Mouse (Mus musculus): ENCODE data around the gene Gpha2.

The Gpha2 gene

GRCm38 (mm10) chr19:6226135-6226534, at the start of gene Gpha2:
Gpha2 (plus strand) TSS chr19:6226380.
- DNase-seq: peak in 1 of 2 experiments; percentile 14

GRCm38 (mm10) chr19:6178775-6179174, 47.4 kb upstream of the Gpha2 start:
- DNase-seq: no peak

- no peak for DNase-seq
These were observed 44.6 kb upstream of the Gpha2 start for GRCm38 (mm10) chr19:6181629-6182028.

- DNase-seq: peak; percentile 78 to 79
These were observed 43.6 kb upstream of the Gpha2 start for GRCm38 (mm10) chr19:6182534-6182933.

GRCm38 (mm10) chr19:6184131-6184530, 42.0 kb upstream of the Gpha2 start, which contains the start of gene Majin:
Majin (plus strand) TSS chr19:6184388.
- DNase-seq: no peak

- DNase-seq: no peak
These were observed 21.9 kb upstream of the Gpha2 start for GRCm38 (mm10) chr19:6204265-6204664.

GRCm38 (mm10) chr19:6206716-6207115, 19.5 kb upstream of the Gpha2 start:
- no peak for DNase-seq

- no peak for DNase-seq
These were observed 10.0 kb upstream of the Gpha2 start for GRCm38 (mm10) chr19:6216046-6216705.

- no peak for DNase-seq
These were observed 7.6 kb upstream of the Gpha2 start for GRCm38 (mm10) chr19:6218606-6219005.

- peak; percentile 33 to 53 for DNase-seq
These were observed 583 bp downstream of the Gpha2 start for GRCm38 (mm10) chr19:6226763-6227162.

GRCm38 (mm10) chr19:6227864-6228263, 1.7 kb downstream of the Gpha2 start:
- DNase-seq: peak in 1 of 2 experiments; percentile 24

GRCm38 (mm10) chr19:6230411-6230810, 4.2 kb downstream of the Gpha2 start:
- peak; percentile 56 to 67 for DNase-seq

GRCm38 (mm10) chr19:6231036-6231435, 4.9 kb downstream of the Gpha2 start:
- DNase-seq: peak; percentile 34 to 51

- DNase-seq: peak; percentile 16 to 23
These were observed 7.5 kb downstream of the Gpha2 start for GRCm38 (mm10) chr19:6233647-6234046.

- DNase-seq: peak; percentile 35 to 58
These were observed 8.3 kb downstream of the Gpha2 start for GRCm38 (mm10) chr19:6234337-6235083.

- peak; percentile 94 to 97 for DNase-seq
These were observed 9.2 kb downstream of the Gpha2 start, which contains the start of gene Ppp2r5b for GRCm38 (mm10) chr19:6235084-6236052. Ppp2r5b (minus strand) TSS chr19:6235872.

GRCm38 (mm10) chr19:6236053-6236441, 9.9 kb downstream of the Gpha2 start:
- DNase-seq: peak; percentile 93 to 96

- peak; percentile 25 to 54 for DNase-seq
These were observed 10.7 kb downstream of the Gpha2 start for GRCm38 (mm10) chr19:6236842-6237241.

- no peak for DNase-seq
These were observed 12.6 kb downstream of the Gpha2 start for GRCm38 (mm10) chr19:6238740-6239139.

- peak in 1 of 2 experiments; percentile 12 for DNase-seq
These were observed 14.0 kb downstream of the Gpha2 start for GRCm38 (mm10) chr19:6240136-6240535.

GRCm38 (mm10) chr19:6240725-6241124, 14.5 kb downstream of the Gpha2 start:
- peak in 1 of 2 experiments; percentile 22 for DNase-seq

- DNase-seq: peak; percentile 97 to 99
These were observed 15.3 kb downstream of the Gpha2 start, which contains the start of gene Atg2a for GRCm38 (mm10) chr19:6241274-6242107. Atg2a (plus strand) TSS chr19:6241668.
